In the genomic region with DNA sequence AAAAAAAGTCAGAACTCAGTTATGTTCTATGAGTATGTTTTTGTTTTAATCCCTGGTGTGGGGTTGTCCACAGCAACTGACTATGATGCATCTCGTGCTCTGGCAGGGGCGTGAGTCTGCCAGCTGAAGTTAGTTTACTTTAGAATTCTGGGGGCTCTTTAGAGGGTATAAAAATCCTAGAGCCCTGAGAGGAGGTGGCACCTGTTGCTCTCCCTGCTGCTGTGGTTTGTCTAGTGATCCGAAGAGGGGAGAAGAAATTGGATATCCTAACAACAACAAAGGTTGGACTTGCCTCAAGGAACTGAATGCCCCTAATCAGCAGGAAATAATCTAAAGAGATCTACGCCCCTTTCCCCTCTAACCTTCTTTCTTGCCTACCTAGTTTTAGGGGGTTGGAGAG, we compare ENCODE assay signal across 16 mouse cellular contexts.
"Had no signal": no experiment of that assay in that cellular context is flagged by ENCODE, and none has a peak within 500 bp of the region (broad histone marks: within the 10 kb centered on the region; RNA-seq: fewer than 3 reads in every experiment).

No protein-coding gene starts in this region.

- H3K4me1 ChIP-seq: neural tube, embryonic 13.5 days; neural tube, embryonic 15.5 days; stomach, embryonic 15.5 days had no signal

- H3K27me3 ChIP-seq: neural tube, embryonic 13.5 days; neural tube, embryonic 15.5 days; stomach, embryonic 15.5 days had no signal

- H3K9ac ChIP-seq: neural tube, embryonic 13.5 days; neural tube, embryonic 15.5 days; stomach, embryonic 15.5 days had no signal

- H3K27ac ChIP-seq: neural tube, embryonic 13.5 days; neural tube, embryonic 15.5 days; stomach, embryonic 15.5 days; stomach, postnatal 0 days had no signal

- H3K9me3 ChIP-seq: neural tube, embryonic 13.5 days; neural tube, embryonic 15.5 days; stomach, embryonic 15.5 days had no signal

- H3K4me3 ChIP-seq: neural tube, embryonic 13.5 days; neural tube, embryonic 15.5 days; stomach, embryonic 15.5 days had no signal

- DNase-seq: retina, postnatal 1 day; right cerebral cortex, adult 18-20 months; right cerebral cortex, postnatal 14 days; right cerebral cortex, postnatal 25 days; right cerebral cortex, postnatal 4 days; spleen, adult 18-20 months; thymus, adult 18-20 months; thymus, adult 2 months; thymus, postnatal 14 days; thymus, postnatal 25 days; thymus, postnatal 36 days; thymus, postnatal 4 days had no signal

- H3K4me2 ChIP-seq: neural tube, embryonic 13.5 days; neural tube, embryonic 15.5 days; stomach, embryonic 15.5 days had no signal

- H3K36me3 ChIP-seq: neural tube, embryonic 13.5 days; neural tube, embryonic 15.5 days; stomach, embryonic 15.5 days had no signal
